Mouse (Mus musculus) ES-E14 (cell line): Measurements from ENCODE around the gene Atxn1.

ENCODE experiments used
- CHD2 ChIP-seq: IDR thresholded peaks from 2 replicates; pipeline ENCODE4 v1.6.1; 2014; ENCODE audit warnings: mild to moderate bottlenecking, low read depth, low read length, inconsistent platforms
- HCFC1 ChIP-seq: IDR thresholded peaks from 2 replicates; pipeline ENCODE4 v1.6.1; 2012; ENCODE audit warnings: low read length, inconsistent platforms, borderline replicate concordance; ENCODE audit not compliant: insufficient read depth
- MAFK ChIP-seq: IDR thresholded peaks from 2 replicates; pipeline ENCODE4 v1.6.1; 2014; ENCODE audit warnings: mild to moderate bottlenecking, low read depth, low read length, inconsistent platforms; ENCODE audit not compliant: insufficient read depth
- ZC3H11A ChIP-seq: IDR thresholded peaks from 2 replicates; pipeline ENCODE4 v1.6.1; 2012; ENCODE audit warnings: low read depth, mild to moderate bottlenecking, inconsistent platforms, low read length, borderline replicate concordance

GRCm38 (mm10) chr13:45842511-45843055 is 122.2 kb downstream of the Atxn1 start:
- TF ChIP-seq ZC3H11A, result no peak
- no peak for TF ChIP-seq HCFC1
- TF ChIP-seq CHD2, result no peak
- TF ChIP-seq MAFK, result no peak
